Mouse (Mus musculus) fibroblast of lung, adult 2 months (primary cell): ENCODE data around the gene Ints12.

ENCODE experiments used
- DNase-seq: peaks from one replicate; pipeline ENCODE4 v3.0.0-alpha.2; 2011; ENCODE audit warnings: low read depth

Gene Ints12

GRCm38 (mm10) chr3:133091664-133092273, at the start of gene Ints12, which contains the start of gene Gstcd:
TSS of gene Ints12 (plus strand) at chr3:133091840.
TSS of gene Gstcd (minus strand) at chr3:133092033.
- DNase-seq = peak; percentile 74

GRCm38 (mm10) chr3:133052068-133052467, 39.6 kb upstream of the Ints12 start:
- no peak for DNase-seq

GRCm38 (mm10) chr3:133075560-133075959, 16.1 kb upstream of the Ints12 start:
- DNase-seq = no peak

GRCm38 (mm10) chr3:133082736-133083135, 8.9 kb upstream of the Ints12 start:
- DNase-seq = no peak

GRCm38 (mm10) chr3:133085858-133086257, 5.8 kb upstream of the Ints12 start:
- DNase-seq = peak; percentile 11

- DNase-seq = no peak
Observed at GRCm38 (mm10) chr3:133090247-133091120, 1.2 kb upstream of the Ints12 start.

GRCm38 (mm10) chr3:133091121-133091663, 448 bp upstream of the Ints12 start:
- DNase-seq = peak; percentile 4

GRCm38 (mm10) chr3:133092274-133092853, 724 bp downstream of the Ints12 start:
- no peak for DNase-seq

GRCm38 (mm10) chr3:133092936-133093335, 1.3 kb downstream of the Ints12 start:
- DNase-seq = no peak

GRCm38 (mm10) chr3:133094305-133094704, 2.7 kb downstream of the Ints12 start:
- no peak for DNase-seq

GRCm38 (mm10) chr3:133097936-133098335, 6.3 kb downstream of the Ints12 start:
- DNase-seq = no peak

- DNase-seq = no peak
Observed at GRCm38 (mm10) chr3:133098336-133098735, 6.7 kb downstream of the Ints12 start.

GRCm38 (mm10) chr3:133098909-133099308, 7.3 kb downstream of the Ints12 start:
- DNase-seq = no peak

- no peak for DNase-seq
Observed at GRCm38 (mm10) chr3:133103768-133104167, 12.1 kb downstream of the Ints12 start.

- no peak for DNase-seq
Observed at GRCm38 (mm10) chr3:133104436-133104835, 12.8 kb downstream of the Ints12 start.

GRCm38 (mm10) chr3:133108731-133109130, 17.1 kb downstream of the Ints12 start:
- no peak for DNase-seq

GRCm38 (mm10) chr3:133109844-133110243, 18.2 kb downstream of the Ints12 start:
- DNase-seq = no peak

GRCm38 (mm10) chr3:133111741-133112140, 20.1 kb downstream of the Ints12 start:
- no peak for DNase-seq

- DNase-seq = no peak
Observed at GRCm38 (mm10) chr3:133113281-133113680, 21.6 kb downstream of the Ints12 start.

GRCm38 (mm10) chr3:133131372-133131771, 39.7 kb downstream of the Ints12 start:
- no peak for DNase-seq

- DNase-seq = no peak
Observed at GRCm38 (mm10) chr3:133132611-133133010, 41.0 kb downstream of the Ints12 start.

GRCm38 (mm10) chr3:133141877-133142276, 50.2 kb downstream of the Ints12 start:
- DNase-seq = no peak
